Mouse (Mus musculus): Measurements from ENCODE around the gene Psmd9.

- no peak for TF ChIP-seq CTCF (IDR thresholded peaks at IDR 0.05; ENCODE audit: low read depth)
- no peak for TF ChIP-seq EP300 (optimal IDR thresholded peaks at IDR 0.05)
Measured at GRCm38 (mm10) chr5:123125105-123125504, 44.1 kb upstream of the Psmd9 start.
